Mouse (Mus musculus): Measurements from ENCODE around the gene Nsl1. TPM values are rescaled to one million over a fixed set of nuclear protein-coding genes. Genes with fewer than 3 reads are reported as not detected.

The Nsl1 gene
- polyA plus RNA-seq, 1 experiment from 2014 or later: 12.7 TPM

DNA sequence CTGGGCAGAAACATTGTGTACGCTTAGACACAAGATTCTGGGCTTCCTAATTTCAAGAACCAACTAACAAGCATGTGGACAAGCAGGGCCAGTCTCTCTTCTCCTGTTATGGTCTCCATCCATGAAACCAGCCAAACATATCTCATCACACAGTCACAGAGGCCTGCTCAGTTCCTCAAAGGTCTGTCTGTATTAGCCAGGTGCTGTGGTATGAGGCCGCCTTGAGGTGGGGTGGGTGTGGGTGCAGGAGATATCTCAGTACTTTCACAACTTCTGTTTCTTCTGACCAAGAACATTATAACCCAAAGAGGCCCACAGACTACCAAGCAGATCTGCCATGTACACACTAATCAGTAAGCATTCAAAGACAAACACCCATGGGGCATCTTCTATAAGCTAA is 17.5 kb upstream of the Nsl1 start:
- no peaks in the 10 kb centered on the region; the same call in 1 of the 2 replicates for H3K4me1 ChIP-seq (ENCODE audit: control insufficient read depth, low read depth, low read length)

GRCm38 (mm10) chr1:191046231-191046824 is 16.5 kb upstream of the Nsl1 start:
- Histone ChIP-seq H3K36me3 (ENCODE audit: control insufficient read depth, insufficient read depth) (no peaks in the 10 kb centered on the region), H3K4me3 (ENCODE audit: low read depth, low read length) (no peak overlapping the region), H3K4me1 (ENCODE audit: control insufficient read depth, low read depth, low read length) (no peaks in the 10 kb centered on the region; the same call in 1 of the 2 replicates), H3K4me2 (ENCODE audit: low read depth, low read length) (no peak overlapping the region), H3K9ac (ENCODE audit: low read depth, low read length) (no peak overlapping the region), H3K9me3 (replicated peaks; ENCODE audit: control insufficient read depth, low read length) (no peaks in the 10 kb centered on the region), H3K27me3 (ENCODE audit: control insufficient read depth, insufficient read depth, low read depth, low read length) (no peaks in the 10 kb centered on the region), H3K27ac (ENCODE audit: low read length) (no peak overlapping the region)
- 73% methylated on average over 7 of the region's 7 CpGs for WGBS (ENCODE audit: insufficient replicate concordance)
- ATAC-seq (ENCODE audit: low read depth): no peak

More for the DNA sequence above, 17.5 kb upstream of the Nsl1 start:
- Histone ChIP-seq H3K27ac (ENCODE audit: low read length) (no peak overlapping the region), H3K27me3 (ENCODE audit: control insufficient read depth, insufficient read depth, low read depth, low read length) (no peaks in the 10 kb centered on the region), H3K4me3 (ENCODE audit: low read depth, low read length) (no peak overlapping the region), H3K4me2 (ENCODE audit: low read depth, low read length) (no peak overlapping the region), H3K9ac (ENCODE audit: low read depth, low read length) (no peak overlapping the region), H3K36me3 (ENCODE audit: control insufficient read depth, insufficient read depth) (no peaks in the 10 kb centered on the region), H3K9me3 (replicated peaks; ENCODE audit: control insufficient read depth, low read length) (no peaks in the 10 kb centered on the region)
- 60% methylated on average over 2 of the region's 2 CpGs for WGBS (ENCODE audit: insufficient replicate concordance)
- ATAC-seq (ENCODE audit: low read depth): peak; percentile 77

GRCm38 (mm10) chr1:191053555-191053954 is 9.3 kb upstream of the Nsl1 start:
- WGBS (ENCODE audit: insufficient replicate concordance): 76% methylated on average over 3 of the region's 3 CpGs
- H3K9me3 ChIP-seq (replicated peaks; ENCODE audit: control insufficient read depth, low read length): no peaks in the 10 kb centered on the region
- no peak overlapping the region for H3K27ac ChIP-seq (ENCODE audit: low read length)
- H3K4me3 ChIP-seq (ENCODE audit: low read depth, low read length): no peak overlapping the region
- no peaks in the 10 kb centered on the region; the same call in none of the 2 replicates for H3K4me1 ChIP-seq (ENCODE audit: control insufficient read depth, low read depth, low read length)
- no peaks in the 10 kb centered on the region for H3K36me3 ChIP-seq (ENCODE audit: control insufficient read depth, insufficient read depth)
- H3K27me3 ChIP-seq (ENCODE audit: control insufficient read depth, insufficient read depth, low read depth, low read length): no peaks in the 10 kb centered on the region
- no peak overlapping the region for H3K9ac ChIP-seq (ENCODE audit: low read depth, low read length)
- no peak overlapping the region for H3K4me2 ChIP-seq (ENCODE audit: low read depth, low read length)
- no peak for ATAC-seq (ENCODE audit: low read depth)

GRCm38 (mm10) chr1:191054870-191055532 is 7.8 kb upstream of the Nsl1 start:
- H3K9ac ChIP-seq (ENCODE audit: low read depth, low read length): no peak overlapping the region
- ATAC-seq (ENCODE audit: low read depth): peak; percentile 87
- H3K27me3 ChIP-seq (ENCODE audit: control insufficient read depth, insufficient read depth, low read depth, low read length): no peaks in the 10 kb centered on the region
- H3K4me1 ChIP-seq (ENCODE audit: control insufficient read depth, low read depth, low read length): no peaks in the 10 kb centered on the region; the same call in none of the 2 replicates
- 30% methylated on average over 8 of the region's 8 CpGs for WGBS (ENCODE audit: insufficient replicate concordance)
- H3K4me2 ChIP-seq (ENCODE audit: low read depth, low read length): no peak overlapping the region
- H3K36me3 ChIP-seq (ENCODE audit: control insufficient read depth, insufficient read depth): no peaks in the 10 kb centered on the region
- no peak overlapping the region for H3K4me3 ChIP-seq (ENCODE audit: low read depth, low read length)
- H3K27ac ChIP-seq (ENCODE audit: low read length): 0 out of 2 replicates have a peak overlapping the region, but pooled peaks have one; percentile 12
- no peaks in the 10 kb centered on the region for H3K9me3 ChIP-seq (replicated peaks; ENCODE audit: control insufficient read depth, low read length)

DNA sequence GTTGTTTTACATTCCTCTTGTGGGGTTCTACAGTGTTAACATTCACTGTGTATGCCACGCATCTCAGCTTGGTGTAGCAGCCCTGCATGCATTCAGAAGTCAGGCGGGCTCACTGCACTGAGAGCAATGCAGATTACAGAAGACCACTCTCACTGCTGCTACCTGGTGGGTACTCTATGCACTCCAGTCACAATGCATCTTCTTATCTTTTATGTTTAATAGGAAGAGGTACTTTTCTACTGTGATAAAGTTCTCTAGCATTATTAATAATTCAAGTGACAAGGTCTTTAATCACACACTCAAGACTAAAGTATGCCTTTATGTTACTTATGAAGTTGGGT is 7.3 kb upstream of the Nsl1 start:
- Histone ChIP-seq H3K27me3 (ENCODE audit: control insufficient read depth, insufficient read depth, low read depth, low read length) (no peaks in the 10 kb centered on the region), H3K4me1 (ENCODE audit: control insufficient read depth, low read depth, low read length) (no peaks in the 10 kb centered on the region; the same call in none of the 2 replicates), H3K9ac (ENCODE audit: low read depth, low read length) (no peak overlapping the region), H3K4me3 (ENCODE audit: low read depth, low read length) (no peak overlapping the region), H3K36me3 (ENCODE audit: control insufficient read depth, insufficient read depth) (no peaks in the 10 kb centered on the region), H3K9me3 (replicated peaks; ENCODE audit: control insufficient read depth, low read length) (no peaks in the 10 kb centered on the region), H3K27ac (ENCODE audit: low read length) (0 out of 2 replicates have a peak overlapping the region, but pooled peaks have one; percentile 12), H3K4me2 (ENCODE audit: low read depth, low read length) (no peak overlapping the region)
- ATAC-seq (ENCODE audit: low read depth): peak; percentile 65
- WGBS (ENCODE audit: insufficient replicate concordance): 24% methylated on average over 2 of the region's 2 CpGs

- Histone ChIP-seq H3K4me3 (ENCODE audit: low read depth, low read length) (no peak overlapping the region), H3K4me2 (ENCODE audit: low read depth, low read length) (no peak overlapping the region), H3K9me3 (replicated peaks; ENCODE audit: control insufficient read depth, low read length) (no peaks in the 10 kb centered on the region), H3K36me3 (ENCODE audit: control insufficient read depth, insufficient read depth) (no peaks in the 10 kb centered on the region), H3K9ac (ENCODE audit: low read depth, low read length) (no peak overlapping the region), H3K4me1 (ENCODE audit: control insufficient read depth, low read depth, low read length) (peaks cover 8% of the 10 kb centered on the region), H3K27ac (ENCODE audit: low read length) (no peak overlapping the region), H3K27me3 (ENCODE audit: control insufficient read depth, insufficient read depth, low read depth, low read length) (no peaks in the 10 kb centered on the region)
- WGBS (ENCODE audit: insufficient replicate concordance): 59% methylated on average over 3 of the region's 3 CpGs
- no peak for ATAC-seq (ENCODE audit: low read depth)
Measured at GRCm38 (mm10) chr1:191057461-191057860, 5.4 kb upstream of the Nsl1 start.

- 5% methylated on average over 15 of the region's 15 CpGs for WGBS (ENCODE audit: insufficient replicate concordance)
- Histone ChIP-seq H3K4me2 (ENCODE audit: low read depth, low read length) (peak overlapping the region; percentile 88), H3K27ac (ENCODE audit: low read length) (peak overlapping the region; percentile 58), H3K27me3 (ENCODE audit: control insufficient read depth, insufficient read depth, low read depth, low read length) (no peaks in the 10 kb centered on the region), H3K4me1 (ENCODE audit: control insufficient read depth, low read depth, low read length) (peaks cover 21% of the 10 kb centered on the region), H3K9ac (ENCODE audit: low read depth, low read length) (peak overlapping the region; percentile 85), H3K4me3 (ENCODE audit: low read depth, low read length) (peak overlapping the region; percentile 79), H3K9me3 (replicated peaks; ENCODE audit: control insufficient read depth, low read length) (no peaks in the 10 kb centered on the region), H3K36me3 (ENCODE audit: control insufficient read depth, insufficient read depth) (peaks cover 7% of the 10 kb centered on the region)
- ATAC-seq (ENCODE audit: low read depth): no peak
Measured at GRCm38 (mm10) chr1:191062241-191062780, 501 bp upstream of the Nsl1 start.

DNA sequence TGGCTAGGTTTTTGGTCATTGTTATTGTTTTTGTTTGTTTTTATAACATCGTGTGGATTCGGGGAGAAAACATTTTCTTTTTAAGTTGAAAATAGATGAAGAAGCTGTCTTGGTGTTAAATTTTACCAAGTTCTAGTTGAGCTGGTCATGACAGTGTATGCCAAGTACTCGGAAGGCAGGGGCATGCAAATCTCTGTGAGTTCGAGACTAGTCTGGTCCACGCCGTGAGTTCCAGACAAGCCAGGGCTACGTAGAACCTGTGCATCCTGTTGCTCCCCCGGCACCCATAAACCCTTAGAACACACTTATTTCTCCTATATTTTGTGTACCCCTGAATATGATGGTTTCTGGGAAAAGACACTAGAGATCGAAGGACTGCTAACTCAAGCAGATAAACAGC is 888 bp downstream of the Nsl1 start:
- WGBS (ENCODE audit: insufficient replicate concordance): 42% methylated on average over 9 of the region's 9 CpGs
- H3K4me2 ChIP-seq (ENCODE audit: low read depth, low read length): peak overlapping the region; percentile 88
- peak overlapping the region; percentile 79 for H3K4me3 ChIP-seq (ENCODE audit: low read depth, low read length)
- H3K9ac ChIP-seq (ENCODE audit: low read depth, low read length): peak overlapping the region; percentile 85
- peaks cover 15% of the 10 kb centered on the region for H3K36me3 ChIP-seq (ENCODE audit: control insufficient read depth, insufficient read depth)
- no peak for ATAC-seq (ENCODE audit: low read depth)
- peaks cover 21% of the 10 kb centered on the region for H3K4me1 ChIP-seq (ENCODE audit: control insufficient read depth, low read depth, low read length)
- H3K9me3 ChIP-seq (replicated peaks; ENCODE audit: control insufficient read depth, low read length): no peaks in the 10 kb centered on the region
- no peaks in the 10 kb centered on the region for H3K27me3 ChIP-seq (ENCODE audit: control insufficient read depth, insufficient read depth, low read depth, low read length)
- H3K27ac ChIP-seq (ENCODE audit: low read length): no peak overlapping the region

GRCm38 (mm10) chr1:191064535-191064934 is 1.7 kb downstream of the Nsl1 start:
- peaks cover 21% of the 10 kb centered on the region for H3K4me1 ChIP-seq (ENCODE audit: control insufficient read depth, low read depth, low read length)
- no peak overlapping the region for H3K9ac ChIP-seq (ENCODE audit: low read depth, low read length)
- peak overlapping the region; percentile 25; the same call in 1 of the 2 replicates for H3K4me2 ChIP-seq (ENCODE audit: low read depth, low read length)
- 74% methylated on average over 2 of the region's 2 CpGs for WGBS (ENCODE audit: insufficient replicate concordance)
- ATAC-seq (ENCODE audit: low read depth): no peak
- H3K27ac ChIP-seq (ENCODE audit: low read length): no peak overlapping the region
- no peaks in the 10 kb centered on the region for H3K27me3 ChIP-seq (ENCODE audit: control insufficient read depth, insufficient read depth, low read depth, low read length)
- no peak overlapping the region for H3K4me3 ChIP-seq (ENCODE audit: low read depth, low read length)
- peaks cover 20% of the 10 kb centered on the region for H3K36me3 ChIP-seq (ENCODE audit: control insufficient read depth, insufficient read depth)
- H3K9me3 ChIP-seq (replicated peaks; ENCODE audit: control insufficient read depth, low read length): no peaks in the 10 kb centered on the region

Data from liver, embryonic 16.5 days (tissue).